Mouse (Mus musculus) lung, embryonic 15.5 days (tissue): ENCODE results near the gene Arcn1. TPM values are rescaled to one million over a fixed set of nuclear protein-coding genes. Genes with fewer than 3 reads are reported as not detected.
A peak's percentile ranks its signal among the peaks of the same experiment; 100 is the strongest.

ENCODE experiments used
- ATAC-seq: fragments of 200-750 bp; cut with Nextera tagmentation; 2 replicates; pipeline ENCODE4 v1.8.0; 2017; ENCODE audit warnings: moderate number of reproducible peaks, borderline replicate concordance; ENCODE audit not compliant: low FRiP score, low TSS enrichment; ENCODE audit errors: extremely low read depth
- H3K27ac ChIP-seq: fragments of 300-500 bp; sonication (generic); 2 replicates; pipeline ENCODE4 v1.5.1; 2015; ENCODE audit warnings: moderate library complexity, mild to moderate bottlenecking, inconsistent platforms
- H3K27me3 ChIP-seq: fragments of 300-500 bp; sonication (generic); 2 replicates; pipeline ENCODE4 v1.6.1; 2015; ENCODE audit warnings: inconsistent platforms
- H3K36me3 ChIP-seq: fragments of 300-500 bp; sonication (generic); 2 replicates; pipeline ENCODE4 v1.6.1; 2015; ENCODE audit warnings: inconsistent platforms
- H3K4me1 ChIP-seq: fragments of 300-500 bp; sonication (generic); 2 replicates; pipeline ENCODE4 v1.6.1; 2015; ENCODE audit warnings: inconsistent platforms
- H3K4me2 ChIP-seq: fragments of 300-500 bp; sonication (generic); 2 replicates; pipeline ENCODE4 v1.6.1; 2015; ENCODE audit warnings: inconsistent platforms, mild to moderate bottlenecking, moderate library complexity
- H3K4me3 ChIP-seq: fragments of 300-500 bp; sonication (generic); 2 replicates; pipeline ENCODE4 v1.5.1; 2015; ENCODE audit warnings: mild to moderate bottlenecking, inconsistent platforms
- H3K9ac ChIP-seq: fragments of 300-500 bp; sonication (generic); 2 replicates; pipeline ENCODE4 v1.6.1; 2015; ENCODE audit warnings: inconsistent platforms
- H3K9me3 ChIP-seq: fragments of 300-500 bp; sonication (generic); 2 replicates; pipeline ENCODE4 v1.6.1; 2016; ENCODE audit warnings: inconsistent platforms
- WGBS: fragments of 180-500 bp; shearing (Covaris S2); methylation state at CpG from one replicate; pipeline ENCODE4 v1.1.7; 2015; 5-methylcytosine and 5-hydroxymethylcytosine counted together
- polyA plus RNA-seq: library from polyadenylated mRNA; unstranded; fragments of >200 nt; fragmentation: Nextera tagmentation; extraction: Ambion mirVana; gene quantifications from 2 replicates; pipeline ENCODE4 v1.2.1, GENCODE M21; 2015

Gene Arcn1
- polyA plus RNA-seq, 1 experiment from 2014 or later, result 199 TPM

DNA sequence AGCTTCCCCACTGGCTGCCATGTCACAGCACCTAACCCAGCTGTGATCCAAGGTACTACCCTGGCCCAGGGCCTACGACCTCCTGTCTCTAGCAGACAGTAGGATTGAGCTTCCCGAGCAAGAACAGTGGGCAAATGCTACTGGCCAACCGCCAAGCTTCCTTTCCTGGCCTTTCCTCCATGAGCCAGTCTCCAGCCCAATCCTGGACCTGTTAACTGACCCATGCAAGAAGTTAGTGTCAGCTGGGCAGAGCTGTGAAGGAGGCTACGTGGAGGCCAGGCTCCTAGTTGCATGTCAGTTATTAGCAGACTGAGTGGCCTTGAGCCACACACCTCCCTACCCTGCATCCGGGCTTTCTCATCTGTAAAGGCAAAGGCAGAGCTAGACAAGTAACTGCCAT, 67.9 kb downstream of the Arcn1 start:
- Histone ChIP-seq H3K36me3 (peaks cover 53% of the 10 kb centered on the region), H3K4me1 (no peaks in the 10 kb centered on the region), H3K4me3 (no peak overlapping the region), H3K9ac (no peak overlapping the region), H3K27ac (no peak overlapping the region), H3K9me3 (no peaks in the 10 kb centered on the region), H3K4me2 (no peak overlapping the region), H3K27me3 (no peaks in the 10 kb centered on the region)
- ATAC-seq, result no peak
- 72% methylated on average over 5 of the region's 5 CpGs for WGBS

DNA sequence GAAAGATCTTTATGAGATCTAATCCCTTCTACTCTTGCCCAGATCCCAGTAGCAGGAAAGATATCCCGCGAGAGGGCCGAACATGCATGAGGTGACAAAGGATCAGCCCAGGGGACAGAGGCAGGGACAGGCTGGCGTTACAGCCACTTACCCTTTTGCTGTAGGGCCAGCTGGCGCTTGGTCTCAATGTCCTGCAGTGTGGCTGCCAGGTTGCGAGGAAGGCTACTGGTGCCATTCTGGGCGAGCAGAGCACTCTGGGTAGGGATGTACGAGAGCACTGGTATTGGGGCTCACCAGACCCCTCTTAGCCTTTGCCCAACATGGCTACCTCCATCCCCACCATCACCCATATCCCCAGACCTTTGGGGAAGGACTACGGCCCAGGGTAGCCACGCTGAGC, 68.4 kb downstream of the Arcn1 start:
- no peak for ATAC-seq
- peaks cover 58% of the 10 kb centered on the region for H3K36me3 ChIP-seq

DNA sequence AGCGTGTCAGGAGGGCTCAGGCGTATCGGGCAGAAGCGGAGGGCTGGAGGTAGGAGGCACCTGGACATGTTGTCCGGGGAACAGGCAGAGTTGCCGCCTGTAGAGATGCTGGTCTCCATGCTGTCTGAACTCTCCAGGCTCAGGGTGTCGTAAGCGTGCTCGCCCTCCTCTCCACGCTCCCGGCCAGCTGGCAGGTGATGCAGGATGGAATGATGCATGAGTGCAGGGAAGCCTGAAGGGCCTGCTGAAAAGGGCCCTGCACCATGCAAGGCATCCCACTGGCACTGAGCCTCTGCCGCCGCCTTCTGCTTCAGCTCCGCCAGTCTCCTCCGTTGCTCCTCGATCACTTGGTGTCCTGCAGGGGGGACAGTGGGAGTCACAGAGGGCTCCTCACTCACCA, 69.8 kb downstream of the Arcn1 start:
- peaks cover 61% of the 10 kb centered on the region for H3K36me3 ChIP-seq
- H3K4me2 ChIP-seq, result no peak overlapping the region
- 90% methylated on average over 16 of the region's 16 CpGs for WGBS
- H3K4me1 ChIP-seq, result no peaks in the 10 kb centered on the region
- no peaks in the 10 kb centered on the region for H3K27me3 ChIP-seq
- no peak overlapping the region for H3K27ac ChIP-seq
- no peak overlapping the region for H3K9ac ChIP-seq
- no peak for ATAC-seq
- no peaks in the 10 kb centered on the region for H3K9me3 ChIP-seq
- H3K4me3 ChIP-seq, result no peak overlapping the region

More for the DNA sequence above, 68.4 kb downstream of the Arcn1 start:
- no peaks in the 10 kb centered on the region for H3K4me1 ChIP-seq
- no peak overlapping the region for H3K4me3 ChIP-seq
- H3K4me2 ChIP-seq, result no peak overlapping the region
- H3K9me3 ChIP-seq, result no peaks in the 10 kb centered on the region
- 82% methylated on average over 10 of the region's 10 CpGs for WGBS
- H3K9ac ChIP-seq, result no peak overlapping the region
- H3K27me3 ChIP-seq, result no peaks in the 10 kb centered on the region
- H3K27ac ChIP-seq, result no peak overlapping the region

DNA sequence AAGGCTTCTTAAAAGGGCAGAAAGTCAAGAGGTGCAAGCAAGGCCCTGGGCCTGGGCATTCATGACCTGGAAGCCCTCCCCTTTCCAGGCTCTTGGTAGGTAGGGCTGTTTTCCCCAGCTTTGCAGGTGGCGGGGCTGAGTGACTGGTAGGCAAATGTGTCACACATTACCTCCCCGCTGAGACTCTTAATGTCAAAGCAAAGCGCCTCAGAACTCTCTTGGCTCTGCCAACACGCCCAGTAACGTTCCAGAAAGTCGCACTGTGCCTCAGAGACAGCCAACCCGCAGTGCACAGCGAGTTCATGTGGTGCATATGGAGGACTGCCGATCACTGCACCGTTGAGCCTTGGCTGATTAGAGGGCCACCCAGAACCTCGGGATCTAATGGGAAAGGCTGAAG, 74.6 kb downstream of the Arcn1 start:
- WGBS, result 90% methylated on average over 11 of the region's 11 CpGs
- ATAC-seq, result no peak

DNA sequence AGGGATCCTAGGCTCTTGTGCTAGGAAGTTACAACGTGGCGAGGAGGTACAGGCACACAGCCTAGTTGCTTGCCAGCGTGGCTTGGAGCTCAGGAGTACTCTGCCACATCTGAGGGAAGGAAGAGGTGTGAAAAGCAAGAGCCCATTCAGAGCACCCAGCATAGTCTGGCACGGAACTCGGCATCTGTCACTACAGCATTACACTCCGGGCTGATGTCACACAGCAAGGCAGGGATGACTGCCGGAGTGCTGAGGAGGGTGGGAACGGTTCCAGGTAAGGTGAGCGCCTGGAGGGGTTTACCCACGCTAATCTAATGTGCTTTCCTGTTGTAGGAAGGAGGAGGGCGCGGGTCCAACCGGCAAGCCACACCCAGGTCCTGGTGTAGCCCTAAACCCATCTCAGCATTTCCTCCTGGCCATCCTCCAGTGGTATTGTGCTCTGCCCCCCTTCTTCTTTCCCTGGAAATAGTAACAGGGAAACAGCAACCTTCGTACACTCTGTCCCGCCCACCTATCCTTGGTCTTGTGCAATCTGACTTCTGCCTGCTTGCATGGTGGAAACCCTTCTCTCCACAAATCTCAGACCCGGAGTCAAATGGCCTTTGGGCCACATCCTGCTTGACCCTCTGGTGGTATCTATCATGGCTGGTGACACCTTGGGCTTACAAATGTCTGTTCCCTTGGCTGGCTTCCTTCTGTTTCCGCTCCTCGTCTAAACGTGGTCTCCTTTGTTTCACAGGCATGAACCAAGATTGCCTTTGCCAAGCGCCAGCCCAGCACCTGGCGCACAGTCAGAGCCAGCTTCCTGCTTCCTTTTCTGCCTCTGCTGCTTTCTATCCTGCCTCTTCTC, 75.7 kb downstream of the Arcn1 start:
- no peak overlapping the region for H3K4me3 ChIP-seq
- peak; percentile 50 for ATAC-seq
- 72% methylated on average over 21 of the region's 21 CpGs for WGBS
- peaks cover 14% of the 10 kb centered on the region for H3K4me1 ChIP-seq
- no peak overlapping the region for H3K9ac ChIP-seq
- peaks cover 49% of the 10 kb centered on the region for H3K36me3 ChIP-seq
- peak overlapping the region; percentile 60 for H3K27ac ChIP-seq
- H3K9me3 ChIP-seq, result no peaks in the 10 kb centered on the region
- H3K27me3 ChIP-seq, result no peaks in the 10 kb centered on the region
- H3K4me2 ChIP-seq, result no peak overlapping the region; the same call in 1 of the 2 replicates

More for the DNA sequence above, 74.6 kb downstream of the Arcn1 start:
- no peak overlapping the region for H3K4me3 ChIP-seq
- peaks cover 51% of the 10 kb centered on the region for H3K36me3 ChIP-seq
- no peaks in the 10 kb centered on the region for H3K9me3 ChIP-seq
- H3K4me1 ChIP-seq, result peaks cover 14% of the 10 kb centered on the region
- H3K4me2 ChIP-seq, result no peak overlapping the region
- H3K27me3 ChIP-seq, result no peaks in the 10 kb centered on the region
- no peak overlapping the region for H3K9ac ChIP-seq
- H3K27ac ChIP-seq, result peak overlapping the region; percentile 60; the same call in 1 of the 2 replicates

Other genes starting within 250 kb of the Arcn1 start
- not detected in 2 replicates for gene Cxcr5, start 206.0 kb downstream of the Arcn1 start, polyA plus RNA-seq
- 20.7 and 22.5 TPM in 2 replicates for gene Ddx6, start 163.0 kb downstream of the Arcn1 start, polyA plus RNA-seq
- gene Treh, start 94.6 kb downstream of the Arcn1 start, polyA plus RNA-seq, result not detected in 2 replicates
- gene Phldb1, start 32.6 kb downstream of the Arcn1 start, polyA plus RNA-seq, result 26.6 and 33.2 TPM in 2 replicates
- gene Ift46, start 63 bp upstream of the Arcn1 start, polyA plus RNA-seq, result 93.2 and 99.1 TPM in 2 replicates
- gene Tmem25, start 31.5 kb upstream of the Arcn1 start, polyA plus RNA-seq, result 1.0 and 1.2 TPM in 2 replicates
- 0.67 and 1.2 TPM in 2 replicates for gene Ttc36, start 35.2 kb upstream of the Arcn1 start, polyA plus RNA-seq
- 11.2 and 15.5 TPM in 2 replicates for gene Kmt2a, start 113.5 kb upstream of the Arcn1 start, polyA plus RNA-seq
- gene Atp5l, start 152.9 kb upstream of the Arcn1 start, polyA plus RNA-seq, result 636 and 712 TPM in 2 replicates
- gene Ube4a, start 197.8 kb upstream of the Arcn1 start, polyA plus RNA-seq, result 21.7 and 25.7 TPM in 2 replicates
- gene Cd3g, start 212.6 kb upstream of the Arcn1 start, polyA plus RNA-seq, result 4.3 and 20.4 TPM in 2 replicates
- 1.1 and 6.2 TPM in 2 replicates for gene Cd3d, start 213.9 kb upstream of the Arcn1 start, polyA plus RNA-seq
- 1.9 and 12.6 TPM in 2 replicates for gene Cd3e, start 241.8 kb upstream of the Arcn1 start, polyA plus RNA-seq